Comparison of ENCODE assay signal across 27 mouse cellular contexts in the genomic region with DNA sequence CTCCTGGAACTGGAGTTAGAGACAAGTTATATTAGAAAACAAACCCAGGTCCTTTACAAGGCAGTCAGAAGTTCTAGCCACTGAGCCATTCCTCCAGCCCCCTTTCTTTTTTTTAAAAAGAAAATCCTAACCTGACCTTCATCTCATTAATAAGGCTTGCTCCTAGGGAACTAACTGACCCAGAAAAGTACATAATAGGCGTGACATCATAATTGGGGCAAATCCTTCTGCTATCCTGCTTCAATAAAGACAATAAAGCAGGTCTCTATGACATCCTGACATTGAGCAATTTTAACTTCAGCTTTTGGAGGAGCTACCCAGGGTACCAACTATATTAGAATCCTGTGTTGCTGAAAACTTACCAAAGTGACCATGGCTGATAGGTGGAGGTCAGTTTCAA.
"Had no signal": no experiment of that assay in that cellular context is flagged by ENCODE, and none has a peak within 500 bp of the region (broad histone marks: within the 10 kb centered on the region; RNA-seq: fewer than 3 reads in every experiment).

No protein-coding gene starts in this region.

- ATAC-seq: forebrain, embryonic 13.5 days; forebrain, embryonic 14.5 days; forebrain, embryonic 16.5 days; forebrain, postnatal 0 days had no signal

- H3K4me1 ChIP-seq: embryonic facial prominence, embryonic 12.5 days; embryonic facial prominence, embryonic 13.5 days; embryonic facial prominence, embryonic 15.5 days had no signal

- H3K27ac ChIP-seq: embryonic facial prominence, embryonic 12.5 days; embryonic facial prominence, embryonic 13.5 days; embryonic facial prominence, embryonic 15.5 days; forebrain, embryonic 10.5 days; forebrain, embryonic 12.5 days; forebrain, embryonic 13.5 days; gastrocnemius, adult 2 months; heart, adult 2 months had no signal

- H3K4me3 ChIP-seq: embryonic facial prominence, embryonic 12.5 days; embryonic facial prominence, embryonic 13.5 days; embryonic facial prominence, embryonic 15.5 days; erythroblast, embryonic 14.5 days; forebrain, embryonic 10.5 days; forebrain, embryonic 12.5 days; forebrain, embryonic 13.5 days; gastrocnemius, adult 2 months; heart, adult 2 months had no signal

- H3K27me3 ChIP-seq: embryonic facial prominence, embryonic 12.5 days; embryonic facial prominence, embryonic 13.5 days; embryonic facial prominence, embryonic 15.5 days; forebrain, embryonic 12.5 days; forebrain, embryonic 13.5 days had no signal

- DNase-seq: cerebellum, adult 2 months; cerebellum, adult 8-10 months; cerebellum, adult 9-10 months; cerebellum, adult 9-11 months; cerebellum, postnatal 10 days; cerebellum, postnatal 14 days; cerebellum, postnatal 25 days; cerebellum, postnatal 36 days; embryo, embryonic 11 days; forebrain, postnatal 0 days; gastrocnemius, adult 2 months; gastrocnemius, postnatal 10 days; gastrocnemius, postnatal 14 days; gastrocnemius, postnatal 25 days; gastrocnemius, postnatal 36 days; heart, adult 11 months; heart, adult 18-20 months; heart, adult 2 months had no signal

- H3K4me2 ChIP-seq: embryonic facial prominence, embryonic 12.5 days; embryonic facial prominence, embryonic 13.5 days; embryonic facial prominence, embryonic 15.5 days; forebrain, embryonic 12.5 days; forebrain, embryonic 13.5 days had no signal

- H3K9me3 ChIP-seq: embryonic facial prominence, embryonic 12.5 days; embryonic facial prominence, embryonic 13.5 days; embryonic facial prominence, embryonic 15.5 days; forebrain, embryonic 10.5 days; forebrain, embryonic 12.5 days; forebrain, embryonic 13.5 days had no signal

- H3K9ac ChIP-seq: embryonic facial prominence, embryonic 12.5 days; embryonic facial prominence, embryonic 13.5 days; embryonic facial prominence, embryonic 15.5 days; forebrain, embryonic 12.5 days; forebrain, embryonic 13.5 days; forebrain, postnatal 0 days had no signal
